Mouse (Mus musculus): ENCODE data around the gene Adam22. TPM values are rescaled to one million over a fixed set of nuclear protein-coding genes. Genes with fewer than 3 reads are reported as not detected.
"Not testable (repeated sequence)": the region's sequence is repeated elsewhere in the genome, so short reads cannot be mapped to it uniquely, and the experiment has no call there.

The Adam22 gene
- polyA plus RNA-seq, 1 experiment from 2014 or later, result 4.7 TPM

DNA sequence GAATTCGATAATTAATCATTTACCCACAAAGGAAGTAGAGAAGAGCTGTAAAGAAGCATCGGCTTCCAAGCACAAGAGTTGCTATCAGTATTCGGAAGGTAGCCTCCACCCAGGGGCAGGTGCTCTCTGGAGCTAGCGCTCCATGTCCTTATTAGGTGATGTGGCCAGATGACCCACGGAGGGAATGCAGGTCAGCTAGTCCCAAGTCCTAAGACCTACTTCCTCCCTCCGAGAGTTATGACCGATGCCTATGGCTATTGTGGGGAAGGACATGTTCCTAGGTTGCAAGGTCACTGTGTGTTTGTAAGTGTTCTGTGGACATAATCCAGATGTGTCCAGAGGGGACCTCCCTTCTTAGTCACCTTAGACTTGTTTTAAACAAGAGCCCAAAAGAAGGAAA, 309.9 kb downstream of the Adam22 start:
- WGBS, result 71% methylated on average over 7 of the region's 7 CpGs
- Histone ChIP-seq H3K4me3 (0 out of 2 replicates have a peak overlapping the region, but pooled peaks have one; percentile 5), H3K4me1 (peaks cover 16% of the 10 kb centered on the region), H3K27ac (peak overlapping the region; percentile 99; the same call in 1 of the 2 replicates), H3K9me3 (no peaks in the 10 kb centered on the region), H3K36me3 (peaks cover 35% of the 10 kb centered on the region), H3K27me3 (ENCODE audit: insufficient read depth, poor library complexity, severe bottlenecking) (no peaks in the 10 kb centered on the region)
- no peak for DNase-seq (ENCODE audit: low spot score)

DNA sequence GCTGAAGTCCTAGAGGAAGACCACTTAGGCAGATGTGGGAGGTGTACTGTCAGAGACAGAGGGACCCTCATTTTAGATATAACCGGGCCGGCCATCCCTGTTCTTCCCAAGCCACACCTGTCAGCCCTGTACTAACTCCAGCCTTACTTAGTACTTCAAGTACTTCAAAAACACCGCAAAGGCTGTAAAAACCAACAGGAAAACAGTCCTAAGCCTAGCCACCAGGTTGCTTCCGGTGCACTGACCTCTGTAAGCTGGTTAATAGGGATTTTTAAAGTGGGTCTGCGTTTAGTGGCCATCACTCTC, 311.0 kb downstream of the Adam22 start:
- Histone ChIP-seq H3K36me3 (peaks cover 28% of the 10 kb centered on the region), H3K27ac (peak overlapping the region; percentile 99), H3K4me1 (peaks cover 23% of the 10 kb centered on the region), H3K4me3 (peak overlapping the region; percentile 90), H3K27me3 (ENCODE audit: insufficient read depth, poor library complexity, severe bottlenecking) (no peaks in the 10 kb centered on the region), H3K9me3 (no peaks in the 10 kb centered on the region)
- 46% methylated on average over 5 of the region's 5 CpGs for WGBS
- no peak for DNase-seq (ENCODE audit: low spot score)

DNA sequence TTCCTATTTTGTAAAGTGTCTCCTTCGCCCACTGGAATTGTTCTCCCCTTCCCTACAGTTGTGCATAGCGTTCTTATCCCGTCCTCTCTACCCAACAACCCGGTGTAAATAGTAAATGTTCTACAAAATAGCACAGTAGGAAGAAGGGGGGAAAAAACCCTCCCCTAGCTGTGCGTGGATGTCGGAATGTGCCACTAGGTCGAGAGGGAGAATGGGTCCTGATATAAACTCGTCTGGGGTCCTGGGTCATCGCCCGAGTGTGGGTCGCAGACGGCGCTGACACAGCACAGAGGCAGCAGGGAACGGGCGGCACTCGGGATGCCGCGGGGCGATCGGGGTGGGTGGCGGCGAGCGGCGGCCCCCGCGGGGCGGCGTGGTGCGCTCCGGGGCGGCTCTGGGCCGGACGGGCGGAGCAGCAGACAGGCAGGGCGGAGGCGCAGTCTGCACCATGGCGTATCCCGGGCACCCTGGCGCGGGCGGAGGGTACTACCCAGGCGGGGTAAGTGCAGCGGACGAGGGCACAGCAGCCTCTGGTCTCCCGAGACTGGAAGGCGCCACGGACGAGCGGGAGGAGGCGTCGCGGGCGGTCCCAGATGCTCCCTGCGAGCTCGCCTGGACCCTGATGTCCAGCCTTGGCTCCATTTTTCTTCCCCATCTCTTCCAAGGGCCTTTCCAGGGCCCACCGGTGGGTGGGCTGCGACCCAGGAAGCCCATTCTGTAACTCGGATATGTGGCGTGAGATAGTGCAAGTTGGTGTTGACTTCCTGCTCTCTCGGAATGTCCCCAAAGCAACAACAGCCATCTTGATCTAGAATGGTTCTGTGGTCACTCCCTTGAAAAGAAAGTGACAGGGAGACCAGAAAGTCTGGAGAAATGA, 311.6 kb downstream of the Adam22 start:
- H3K9me3 ChIP-seq, result no peaks in the 10 kb centered on the region
- H3K36me3 ChIP-seq, result peaks cover 22% of the 10 kb centered on the region
- no peaks in the 10 kb centered on the region for H3K27me3 ChIP-seq (ENCODE audit: insufficient read depth, poor library complexity, severe bottlenecking)
- peak; percentile 91 for DNase-seq (ENCODE audit: low spot score)
- WGBS, result under 1% methylated on average over 60 of the region's 60 CpGs
- peaks cover 23% of the 10 kb centered on the region for H3K4me1 ChIP-seq
- peak overlapping the region; percentile 99 for H3K27ac ChIP-seq
- H3K4me3 ChIP-seq, result peak overlapping the region; percentile 90

DNA sequence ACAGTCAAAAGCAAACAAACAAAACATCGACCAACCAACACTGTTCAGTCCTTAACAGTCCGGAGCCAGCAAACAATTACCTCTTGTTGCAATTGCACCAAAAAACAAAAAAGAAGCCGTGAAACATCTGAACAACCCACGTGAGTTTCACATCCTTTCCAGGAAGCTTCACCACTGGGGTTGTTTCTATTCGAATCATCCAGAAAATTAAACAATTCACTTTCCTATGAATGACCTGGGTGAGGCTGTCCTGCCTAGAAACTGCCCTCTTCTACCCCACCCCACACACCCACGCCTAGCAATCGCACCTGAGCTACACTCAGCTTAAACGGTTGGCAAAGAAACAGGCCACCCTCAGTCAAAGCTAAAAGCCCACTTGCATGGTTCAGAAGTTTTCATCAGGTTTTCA, 312.2 kb downstream of the Adam22 start:
- Histone ChIP-seq H3K36me3 (peaks cover 16% of the 10 kb centered on the region), H3K27ac (peak overlapping the region; percentile 99), H3K4me1 (peaks cover 23% of the 10 kb centered on the region), H3K9me3 (no peaks in the 10 kb centered on the region), H3K27me3 (ENCODE audit: insufficient read depth, poor library complexity, severe bottlenecking) (no peaks in the 10 kb centered on the region), H3K4me3 (peak overlapping the region; percentile 90)
- whole genome bisulfite sequencing, result 47% methylated on average over 8 of the region's 8 CpGs
- DNase-seq (ENCODE audit: low spot score), result no peak

DNA sequence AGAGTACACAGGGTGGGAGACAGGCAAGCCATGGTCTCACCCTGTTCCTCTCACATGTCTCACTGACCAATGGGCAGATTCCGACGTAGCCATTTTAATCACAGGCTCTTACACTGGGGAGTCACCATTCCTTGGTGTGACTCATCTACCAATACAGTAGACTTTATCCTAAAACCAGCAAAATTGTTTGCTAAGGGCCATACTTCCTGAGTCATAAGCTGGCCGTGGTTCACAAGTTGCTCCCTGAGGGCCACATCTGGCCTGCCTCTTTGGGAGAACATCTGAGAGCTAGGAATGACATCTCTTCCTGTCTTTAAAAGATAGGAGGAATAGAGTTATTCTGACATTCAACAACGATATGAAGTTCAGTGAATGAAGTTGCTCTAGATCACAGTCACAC, 314.1 kb downstream of the Adam22 start:
- WGBS, result 74% methylated on average over 4 of the region's 4 CpGs
- H3K9me3 ChIP-seq, result no peaks in the 10 kb centered on the region
- DNase-seq (ENCODE audit: low spot score), result no peak
- no peaks in the 10 kb centered on the region for H3K27me3 ChIP-seq (ENCODE audit: insufficient read depth, poor library complexity, severe bottlenecking)
- H3K36me3 ChIP-seq, result peaks cover 4% of the 10 kb centered on the region; the same call in 1 of the 2 replicates
- H3K4me1 ChIP-seq, result peaks cover 23% of the 10 kb centered on the region
- no peak overlapping the region for H3K27ac ChIP-seq
- no peak overlapping the region for H3K4me3 ChIP-seq

DNA sequence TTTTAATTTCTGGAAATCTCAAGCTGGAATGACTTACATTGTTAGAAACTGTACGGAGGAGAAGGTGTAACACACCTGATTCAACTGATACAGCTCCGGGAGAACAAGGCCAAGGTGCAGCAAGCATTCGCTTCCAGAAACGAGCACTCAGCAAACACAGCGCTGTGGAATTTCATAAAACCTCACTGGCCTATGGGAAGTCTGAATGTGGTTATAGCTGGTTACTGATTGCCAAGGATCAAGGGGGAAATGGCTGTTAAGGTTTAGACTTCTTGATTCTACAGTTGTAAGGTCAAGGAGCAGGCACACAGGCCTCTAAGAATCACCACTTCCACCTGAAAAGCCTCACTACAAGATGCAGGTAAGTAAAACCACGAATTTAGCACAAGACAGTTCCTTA, 322.1 kb downstream of the Adam22 start, which contains the start of gene Sri:
Gene Sri (plus strand): TSS at position 224 of the 400 bp plus-strand sequence.
- Histone ChIP-seq H3K27me3 (ENCODE audit: insufficient read depth, poor library complexity, severe bottlenecking) (no peaks in the 10 kb centered on the region), H3K4me1 (no peaks in the 10 kb centered on the region), H3K4me3 (no peak within 1 kb of the TSS), H3K9me3 (no peaks in the 10 kb centered on the region), H3K27ac (no peak within 1 kb of the TSS), H3K36me3 (no peaks in the 10 kb centered on the region)
- DNase-seq (ENCODE audit: low spot score), result no peak
- 80% methylated on average over 6 of the region's 6 CpGs for WGBS

DNA sequence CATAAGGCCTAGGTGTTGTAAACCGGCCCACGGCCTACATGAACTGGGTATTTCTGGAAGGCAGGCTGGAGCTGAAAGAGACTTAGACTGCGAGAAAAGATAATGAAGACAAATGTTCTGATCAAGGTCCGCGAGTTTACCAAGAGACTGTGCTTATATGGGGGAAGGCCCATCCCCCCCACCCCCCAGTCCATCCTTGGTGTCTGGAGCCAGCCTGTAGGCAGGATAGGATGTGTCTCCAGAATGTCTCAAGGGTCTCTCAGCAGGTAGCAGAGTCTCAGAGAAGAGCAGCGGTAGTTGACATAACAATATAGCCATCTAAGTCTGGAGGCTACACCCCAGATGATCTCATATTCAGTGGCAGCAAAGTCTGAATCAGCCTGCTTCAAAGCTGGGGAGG, 333.4 kb downstream of the Adam22 start:
- H3K36me3 ChIP-seq; H3K4me1 ChIP-seq; DNase-seq (ENCODE audit: low spot score); H3K4me3 ChIP-seq; H3K27ac ChIP-seq; H3K9me3 ChIP-seq; H3K27me3 ChIP-seq (ENCODE audit: insufficient read depth, poor library complexity, severe bottlenecking): not testable (repeated sequence)
- WGBS, result 92% methylated on average over 6 of the region's 6 CpGs

Small RNA genes within 50 kb of the gene (microRNA-seq; reads per million reads assigned to microRNA genes)
- not detected for gene Gm24196

Other genes with a start within 250 kb of the Adam22 start
- gene Dbf4, start 54.6 kb upstream of the Adam22 start, polyA plus RNA-seq (2016; fragmentation: Nextera tagmentation; extraction: Ambion mirVana), result 39.3 and 48.5 TPM in 2 replicates
- 9.1 and 12.7 TPM in 2 replicates for gene Slc25a40, start 54.7 kb upstream of the Adam22 start, polyA plus RNA-seq (2016; fragmentation: Nextera tagmentation; extraction: Ambion mirVana)

Measured in heart, embryonic 10.5 days (tissue).